Mouse (Mus musculus) inflammation-experienced regulatory T-cells (primary cell): ENCODE results near the gene Zfp488. TPM values are rescaled to one million over a fixed set of nuclear protein-coding genes. Genes with fewer than 3 reads are reported as not detected.

Experiments
- polyA plus RNA-seq, 2 experiments: library from polyadenylated mRNA; unstranded; fragments of 100-300 nt; shearing (Covaris generic); gene quantifications; one replicate each; pipeline ENCODE4 v1.2.1; 2017

The Zfp488 gene
- 1 to 10 TPM in 1 of 2 experiments, under 1 TPM in 1; 0.12 to 1.8 TPM for polyA plus RNA-seq

DNA sequence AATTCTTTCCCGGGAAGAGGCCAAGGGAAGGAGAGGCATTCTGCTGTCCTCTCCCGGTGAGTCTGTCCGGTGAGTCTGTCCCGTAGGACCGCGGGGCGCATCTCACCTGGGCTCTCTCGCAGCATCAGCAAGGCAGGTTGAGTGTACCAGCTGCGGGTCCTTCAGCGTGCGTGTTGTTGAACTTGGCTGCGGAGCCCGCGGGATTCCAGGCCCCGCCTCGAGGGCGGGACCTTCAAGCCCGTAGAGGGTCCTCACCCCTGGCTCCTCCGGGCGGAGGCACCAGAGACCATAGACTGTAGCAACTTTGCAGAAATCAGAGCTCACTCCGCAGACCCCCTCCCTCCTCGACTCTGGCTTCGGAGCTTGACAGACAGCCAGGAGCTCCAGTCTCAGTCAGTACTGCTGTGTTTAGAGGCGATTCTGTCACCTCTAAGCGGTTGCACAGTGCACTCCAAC is at the start of gene Zfp488:
Gene Zfp488, minus strand, starts transcription at position 161 of the 456 bp plus-strand sequence.

DNA sequence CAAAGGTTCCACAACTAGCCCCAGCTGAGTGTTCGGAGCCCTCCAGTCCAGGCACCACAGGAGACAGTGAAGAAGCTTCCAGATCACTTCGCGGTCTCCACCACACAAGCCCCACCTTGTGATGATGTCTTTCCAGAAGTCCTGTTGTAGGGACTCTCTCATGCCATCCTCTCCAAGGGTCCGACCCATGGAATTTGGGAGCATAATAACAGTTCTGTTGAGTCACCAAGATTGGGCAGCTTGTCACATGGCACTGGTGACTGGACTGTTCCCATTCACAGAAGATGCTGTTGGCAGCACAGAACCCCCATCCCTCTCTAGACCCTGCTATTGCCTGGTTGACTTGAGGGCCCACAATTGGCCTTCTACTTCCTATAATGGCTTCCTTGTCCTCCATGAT is 37.8 kb upstream of the Zfp488 start, which contains the start of gene Gm5460:
Gene Gm5460, plus strand, starts transcription at position 378 of the 400 bp plus-strand sequence.

DNA sequence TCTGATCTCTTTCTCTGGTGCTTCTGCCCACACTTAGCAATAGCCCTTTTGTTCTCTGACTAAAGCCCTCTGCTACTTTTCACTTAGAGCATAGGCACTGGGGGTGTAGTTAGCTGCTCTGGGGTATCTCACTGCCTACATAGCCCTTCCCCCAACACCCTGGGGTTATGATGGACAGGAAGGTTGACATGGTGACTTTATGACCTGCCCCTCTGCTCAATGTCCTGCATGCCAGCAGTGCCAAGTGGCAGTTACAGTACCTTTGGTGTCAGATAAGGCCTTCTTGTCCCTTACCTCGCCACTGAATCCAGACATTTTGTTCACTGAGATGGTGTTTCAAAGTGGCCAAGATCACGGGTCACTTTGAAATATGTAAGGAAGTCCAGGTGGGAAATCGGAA is 36.5 kb upstream of the Zfp488 start, which contains the start of gene Gm30083:
Gene Gm30083, minus strand, starts transcription at position 120 of the 400 bp plus-strand sequence.

DNA sequence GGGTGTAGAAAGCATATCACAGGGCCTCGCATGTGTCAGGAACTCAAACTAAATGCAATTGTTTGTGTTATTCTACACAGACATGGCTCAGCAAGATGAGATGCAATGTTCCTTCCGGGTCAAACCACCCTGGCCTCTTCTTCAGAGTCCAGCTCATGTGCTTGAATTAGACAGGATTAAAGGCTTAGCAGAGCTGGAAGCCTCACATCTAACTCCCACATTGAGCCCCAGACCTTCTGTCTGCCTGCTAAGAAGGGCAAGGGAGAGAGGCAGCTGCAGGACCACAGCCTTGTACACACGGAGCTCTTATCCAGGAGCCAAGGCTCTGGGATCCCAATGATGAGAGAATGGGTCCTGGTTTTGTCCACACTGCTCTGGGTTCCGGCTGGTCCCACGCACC is 24.8 kb downstream of the Zfp488 start, which contains the start of gene Rbp3:
Gene Rbp3, plus strand, starts transcription at position 243 of the 400 bp plus-strand sequence.

DNA sequence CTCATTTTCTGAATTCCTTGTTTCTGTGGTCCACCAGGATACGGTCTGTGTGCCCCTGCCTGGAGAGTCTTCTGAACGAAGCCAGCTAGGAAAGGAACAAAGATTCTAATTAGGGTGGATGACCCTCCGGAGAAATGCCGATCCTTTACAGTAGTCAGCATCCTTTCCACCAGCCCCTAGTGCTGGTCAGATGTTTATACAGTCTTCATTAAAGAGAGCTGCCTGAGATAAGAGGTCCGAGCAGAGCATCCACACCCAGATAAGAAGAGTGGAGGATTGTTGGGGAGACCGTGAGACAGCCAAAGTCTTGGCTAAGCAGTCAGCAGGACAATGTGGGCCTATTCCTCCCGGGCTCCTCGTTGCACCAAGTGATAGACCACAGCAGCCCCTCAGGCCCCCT is 37.8 kb downstream of the Zfp488 start, which contains the start of gene Gdf2:
Gene Gdf2, plus strand, starts transcription at position 301 of the 400 bp plus-strand sequence.

DNA sequence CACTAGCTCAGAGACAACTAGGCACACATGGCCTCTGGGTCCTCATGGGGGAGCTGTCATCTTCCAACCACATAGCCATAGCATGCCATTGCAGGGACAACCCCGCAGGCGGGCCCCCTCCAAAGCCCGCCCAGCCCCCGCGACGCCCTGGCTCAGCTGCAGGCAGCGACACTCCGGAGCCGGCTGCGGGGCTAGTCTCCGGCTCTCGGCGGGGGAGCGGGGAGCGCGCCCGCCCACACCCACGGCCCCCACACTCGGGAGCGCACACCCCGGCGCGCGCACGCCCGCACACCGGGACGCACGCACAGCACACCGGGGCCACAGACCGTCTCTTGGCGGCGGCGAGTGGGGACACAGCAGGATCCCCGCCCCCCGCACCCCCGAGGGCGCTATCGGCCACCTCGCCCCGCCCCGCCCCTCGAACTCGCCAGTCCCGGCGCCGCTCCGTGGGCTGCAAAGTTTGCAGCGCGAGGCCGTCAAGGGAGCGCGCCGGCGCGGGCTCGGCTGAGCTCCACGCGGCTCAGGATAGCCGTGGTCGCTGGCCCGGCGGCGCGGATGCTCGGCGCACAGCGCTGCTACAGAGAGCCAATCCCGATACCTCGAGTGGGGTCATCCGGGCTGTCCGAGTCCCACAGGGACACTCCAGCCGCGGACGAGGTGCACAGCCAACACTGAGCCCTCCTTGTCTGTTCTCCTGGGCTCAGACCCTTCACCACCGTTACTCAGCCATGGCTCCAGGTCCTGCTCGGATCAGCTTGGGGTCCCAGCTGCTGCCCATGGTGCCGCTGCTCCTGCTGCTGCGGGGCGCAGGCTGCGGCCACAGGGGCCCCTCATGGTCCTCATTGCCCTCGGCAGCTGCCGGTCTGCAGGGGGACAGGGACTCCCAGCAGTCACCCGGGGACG is 55.1 kb downstream of the Zfp488 start, which contains the start of gene Gdf10:
Gene Gdf10, plus strand, starts transcription at position 420 of the 903 bp plus-strand sequence.

Other genes with a start within 250 kb of the Zfp488 start
- gene Gdf10, start 55.2 kb downstream of the Zfp488 start, polyA plus RNA-seq, result not detected
- gene Gdf2, start 37.7 kb downstream of the Zfp488 start, polyA plus RNA-seq, result not detected
- under 1 TPM in 1 of 2 experiments, not detected in 1; 0.08 TPM for gene Rbp3, start 24.8 kb downstream of the Zfp488 start, polyA plus RNA-seq
- not detected for gene Gm30083, start 36.4 kb upstream of the Zfp488 start, polyA plus RNA-seq
- gene Gm5460, start 38.0 kb upstream of the Zfp488 start, polyA plus RNA-seq, result under 1 TPM in 1 of 2 experiments, not detected in 1; 0.29 TPM
- not detected for gene Antxrl, start 73.9 kb upstream of the Zfp488 start, polyA plus RNA-seq
- gene Anxa8, start 107.2 kb upstream of the Zfp488 start, polyA plus RNA-seq, result under 1 TPM in 1 of 2 experiments, not detected in 1; 0.86 TPM
- under 1 TPM in 1 of 2 experiments, not detected in 1; 0.64 TPM for gene A630023A22Rik, start 124.0 kb upstream of the Zfp488 start, polyA plus RNA-seq
- not detected for gene Npy4r, start 173.7 kb upstream of the Zfp488 start, polyA plus RNA-seq
- under 1 TPM; 0.16 to 0.65 TPM for gene Gprin2, start 222.9 kb upstream of the Zfp488 start, polyA plus RNA-seq
- 1 to 10 TPM in 1 of 2 experiments, under 1 TPM in 1; 0.06 to 2.8 TPM for gene Syt15, start 240.8 kb upstream of the Zfp488 start, polyA plus RNA-seq